Mouse (Mus musculus): ENCODE measurements around the gene Ntf5.
"Not testable (repeated sequence)": the region's sequence is repeated elsewhere in the genome, so short reads cannot be mapped to it uniquely, and the experiment has no call there.

Gene Ntf5

DNA sequence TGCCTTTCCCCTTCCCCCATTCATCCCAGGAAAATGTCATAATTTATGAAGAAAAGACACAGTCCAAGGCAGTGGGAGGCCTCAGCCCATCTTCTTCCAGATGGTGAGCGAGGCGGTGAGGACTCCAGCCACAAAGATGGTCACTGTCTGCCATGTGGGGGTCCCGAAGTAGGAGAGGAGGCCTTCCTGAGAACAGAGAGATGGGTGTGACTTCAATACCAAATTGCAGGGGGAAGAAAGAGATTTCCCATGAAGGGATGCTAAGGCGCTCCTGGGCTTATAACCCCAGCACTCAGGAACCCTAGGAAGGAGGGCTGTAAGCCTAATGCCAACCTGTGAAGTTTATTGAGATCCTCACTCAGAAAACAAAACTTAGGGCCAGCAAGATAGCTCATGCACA, 48.3 kb downstream of the Ntf5 start:
- DNase-seq (ENCODE audit: low read depth, low spot score): no peak

DNA sequence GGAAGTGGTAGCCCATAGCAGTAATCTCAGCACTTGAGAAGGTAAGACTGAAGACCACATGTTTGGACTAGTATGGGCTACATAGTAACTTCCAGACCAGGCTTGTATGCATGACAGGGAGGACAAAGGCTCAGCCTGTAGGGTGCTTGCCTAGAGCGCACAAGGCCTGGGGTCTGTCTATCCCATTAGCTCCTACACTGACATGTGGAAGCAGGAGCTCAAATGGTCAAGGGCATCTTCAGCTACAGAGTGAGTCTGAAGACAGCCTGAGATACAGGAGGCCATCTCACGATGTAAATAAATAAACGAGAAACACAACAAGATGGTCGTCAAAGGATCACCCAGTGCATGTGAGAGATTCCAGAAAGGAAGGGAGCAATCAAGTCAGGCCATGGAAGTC, 48.8 kb downstream of the Ntf5 start:
- peak; percentile 28 for DNase-seq (ENCODE audit: low read depth, low spot score)

DNA sequence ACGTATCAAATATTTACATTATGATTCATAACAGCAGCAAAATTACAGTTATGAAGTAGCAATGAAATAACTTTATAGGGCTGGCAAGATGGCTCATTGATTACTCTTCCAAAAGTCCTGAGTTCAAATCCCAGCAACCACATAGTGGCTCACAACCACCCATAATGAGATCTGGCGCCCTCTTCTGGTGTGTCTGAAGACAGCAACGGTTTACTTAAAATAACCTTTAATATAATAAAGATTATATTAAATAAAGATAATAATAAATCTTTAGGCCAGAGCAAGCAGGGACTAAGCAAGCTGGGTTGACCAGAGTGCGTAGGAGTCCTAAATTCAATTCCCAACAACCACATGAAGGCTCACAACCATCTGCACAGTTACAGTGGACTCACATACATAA, 49.4 kb downstream of the Ntf5 start:
- DNase-seq (ENCODE audit: low read depth, low spot score): not testable (repeated sequence)

DNA sequence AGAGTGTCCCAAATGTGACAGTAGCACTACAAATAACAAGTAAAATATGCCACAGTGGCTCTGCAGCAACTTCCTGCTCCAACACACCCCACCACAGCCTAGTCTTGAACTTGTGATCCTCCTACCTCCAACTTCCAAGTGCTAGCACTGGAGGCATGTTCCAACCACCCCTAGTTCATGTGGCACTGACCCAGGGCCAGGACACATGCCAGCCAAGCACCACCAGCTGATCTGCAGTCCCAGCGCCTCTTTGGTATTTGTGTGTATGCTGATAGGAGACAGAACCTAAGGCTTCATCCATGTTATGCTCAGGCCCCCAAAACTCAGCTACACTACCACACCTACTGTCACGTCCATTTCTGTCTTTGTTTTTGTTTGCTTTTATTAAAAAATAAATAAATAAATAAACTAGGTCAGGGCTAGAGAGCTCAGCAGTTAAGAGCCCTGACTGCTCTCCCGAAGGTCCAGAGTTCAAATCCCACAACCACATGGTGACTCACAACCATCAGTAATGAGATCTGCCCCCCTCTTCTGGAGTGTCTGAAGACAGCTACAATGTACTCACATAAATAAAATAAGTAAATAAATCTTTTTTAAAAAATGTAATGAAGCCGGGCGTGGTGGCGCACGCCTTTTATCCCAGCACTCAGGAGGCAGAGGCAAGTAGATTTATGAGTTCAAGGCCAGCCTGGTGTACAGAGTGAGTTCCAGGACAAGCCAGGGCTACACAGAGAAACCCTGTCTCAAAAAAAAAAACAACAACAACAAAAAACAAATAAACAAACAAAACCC, 50.7 kb downstream of the Ntf5 start:
- no peak for DNase-seq (ENCODE audit: low read depth, low spot score)

DNA sequence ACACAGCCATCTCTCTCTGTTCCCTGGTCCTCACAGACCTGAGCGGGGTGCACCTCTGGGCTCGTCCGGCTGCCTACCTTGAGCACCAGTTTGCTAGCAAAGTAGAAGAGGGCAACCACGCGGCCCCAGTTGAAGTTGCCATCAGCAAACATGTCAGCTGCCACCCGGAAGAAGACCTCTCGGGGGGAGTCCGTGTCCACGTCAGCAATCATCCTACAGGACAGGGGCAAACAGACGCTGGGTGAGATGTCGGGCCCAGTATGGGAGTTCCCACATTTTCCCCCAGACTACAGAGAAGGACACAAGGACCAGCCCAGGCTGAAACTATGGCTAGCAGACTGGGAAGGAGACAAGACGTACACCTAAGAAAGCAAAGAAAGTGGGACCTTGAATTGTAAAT, 51.6 kb downstream of the Ntf5 start:
- DNase-seq (ENCODE audit: low read depth, low spot score): no peak

DNA sequence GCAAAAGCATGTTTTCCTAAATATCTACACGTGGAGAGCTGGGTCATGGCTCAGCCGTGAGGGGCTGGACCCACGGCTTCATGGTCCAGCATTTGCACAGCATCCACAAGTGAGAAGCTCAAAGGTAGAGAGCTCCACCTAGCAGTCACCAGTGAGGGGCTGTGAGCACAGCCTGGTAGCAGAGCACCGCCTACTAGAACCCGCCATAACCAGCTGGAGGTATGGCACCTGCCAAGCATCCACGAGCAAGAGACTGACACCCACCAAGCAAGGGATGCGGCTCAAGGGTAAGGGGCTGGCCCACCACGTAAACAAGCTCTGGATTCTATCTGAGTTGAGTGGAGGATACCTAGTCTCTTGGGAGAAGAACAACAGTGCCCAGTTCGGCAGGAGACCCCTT, 52.1 kb downstream of the Ntf5 start:
- DNase-seq (ENCODE audit: low read depth, low spot score): peak; percentile 77

DNA sequence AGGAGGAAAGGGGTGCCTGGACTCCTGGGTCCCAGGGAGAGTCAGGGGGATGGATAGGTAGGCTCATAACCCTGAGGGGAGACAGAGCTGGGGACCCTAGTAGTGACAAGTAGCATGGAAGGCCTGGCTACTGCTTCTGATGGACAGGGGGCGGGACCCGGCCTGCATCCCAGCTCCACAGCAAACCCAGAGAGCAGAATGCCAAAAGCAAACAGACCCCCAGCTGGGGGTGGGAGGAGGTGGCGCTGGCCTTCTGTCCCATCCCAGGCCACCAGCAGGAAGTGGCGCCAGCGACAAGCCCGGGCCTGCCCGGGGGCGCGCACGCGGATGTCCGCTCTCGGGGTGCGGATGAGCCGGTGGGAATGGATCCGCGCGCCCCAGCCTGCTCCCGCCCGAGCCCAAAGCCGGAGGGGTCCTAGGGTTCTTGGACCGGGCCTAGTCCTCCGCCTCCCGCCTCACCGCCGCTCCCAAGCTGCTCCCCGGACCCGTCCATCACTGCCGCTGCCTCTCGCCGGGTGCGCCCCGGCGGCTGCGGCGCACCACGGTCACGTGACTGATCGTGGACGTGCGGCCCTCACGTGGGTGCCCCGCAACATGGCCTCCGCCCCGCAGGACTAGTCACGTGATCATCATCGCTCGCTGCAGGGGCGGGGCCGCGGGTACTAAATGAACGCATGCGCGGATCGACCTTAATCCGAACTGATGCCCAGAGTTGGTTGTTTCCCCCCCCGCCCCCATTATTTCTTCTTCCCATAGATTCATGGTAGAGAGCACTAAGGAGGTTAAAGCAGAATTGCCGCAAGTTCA, 53.0 kb downstream of the Ntf5 start, which contains the start of gene Bax:
TSS of gene Bax (minus strand) at position 616 of the 807 bp plus-strand sequence.
- DNase-seq (ENCODE audit: low read depth, low spot score): peak; percentile 96
